Mouse (Mus musculus) liver, embryonic 16.5 days (tissue): Measurements from ENCODE around the gene Dph2. TPM values are rescaled to one million over a fixed set of nuclear protein-coding genes. Genes with fewer than 3 reads are reported as not detected.

ENCODE experiments used
- ATAC-seq: fragments of 200-750 bp; cut with Nextera tagmentation; 2 replicates; pipeline ENCODE4 v1.8.0; 2017; ENCODE audit warnings: low read depth, mild to moderate bottlenecking, moderate number of reproducible peaks, moderate library complexity
- H3K27ac ChIP-seq: fragments of 300-500 bp; sonication (generic); 2 replicates; pipeline ENCODE4 v1.5.1; 2014; ENCODE audit warnings: mild to moderate bottlenecking, low read length
- H3K27me3 ChIP-seq: fragments of 300-500 bp; sonication (generic); 2 replicates; pipeline ENCODE4 v1.6.1; 2014; ENCODE audit warnings: low read depth, low read length, mixed read lengths; ENCODE audit not compliant: control insufficient read depth, insufficient read depth
- H3K36me3 ChIP-seq: fragments of 300-500 bp; sonication (generic); 2 replicates; pipeline ENCODE4 v1.6.1; 2014; ENCODE audit warnings: mild to moderate bottlenecking; ENCODE audit not compliant: control insufficient read depth, insufficient read depth
- H3K4me1 ChIP-seq: fragments of 300-500 bp; sonication (generic); 2 replicates; pipeline ENCODE4 v1.6.1; 2014; ENCODE audit warnings: low read depth, low read length, mixed read lengths; ENCODE audit not compliant: control insufficient read depth
- H3K4me2 ChIP-seq: fragments of 300-500 bp; sonication (generic); 2 replicates; pipeline ENCODE4 v1.6.1; 2014; ENCODE audit warnings: low read depth, low read length, mixed read lengths
- H3K4me3 ChIP-seq: fragments of 300-500 bp; sonication (generic); 2 replicates; pipeline ENCODE4 v1.5.1; 2014; ENCODE audit warnings: low read depth, mild to moderate bottlenecking, low read length
- H3K9ac ChIP-seq: fragments of 300-500 bp; sonication (generic); 2 replicates; pipeline ENCODE4 v1.6.1; 2014; ENCODE audit warnings: low read depth, low read length
- H3K9me3 ChIP-seq: fragments of 300-500 bp; sonication (generic); replicated peaks from 2 replicates; pipeline ENCODE4 v1.6.1; 2016; ENCODE audit warnings: low read length; ENCODE audit not compliant: control insufficient read depth
- WGBS: fragments of 180-500 bp; shearing (Covaris S2); extraction: QIAGEN DNeasy Blood & Tissue Kit; methylation state at CpG from one replicate; pipeline ENCODE4 v1.1.7; 2014; ENCODE audit not compliant: insufficient replicate concordance; 5-methylcytosine and 5-hydroxymethylcytosine counted together
- polyA plus RNA-seq: library from polyadenylated mRNA; unstranded; fragments of >200 nt; fragmentation: Nextera tagmentation; extraction: Ambion mirVana; gene quantifications from 2 replicates; pipeline ENCODE4 v1.2.1, GENCODE M21; 2015

Gene Dph2
- polyA plus RNA-seq, 1 experiment from 2014 or later: 5.8 TPM

DNA sequence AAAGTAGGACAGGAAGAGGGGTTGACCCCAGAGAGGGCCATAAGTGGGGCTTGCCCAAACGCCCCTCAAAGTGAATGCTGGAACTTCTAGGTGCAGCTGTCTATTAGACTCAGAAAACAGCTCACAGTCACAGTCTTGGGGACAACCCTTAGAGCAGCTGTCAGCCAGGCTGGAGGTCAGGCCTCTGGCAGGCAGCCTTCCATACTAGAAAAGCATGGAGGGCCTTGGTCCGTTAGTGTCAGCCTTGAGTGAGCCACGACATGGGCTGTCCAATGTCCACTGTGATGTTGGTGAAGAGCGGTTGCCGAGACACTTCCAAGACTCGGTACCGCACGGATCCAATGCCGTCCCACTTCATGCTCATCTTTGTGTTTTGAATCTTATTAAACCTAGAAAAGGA is 18.2 kb downstream of the Dph2 start:
- no peak for ATAC-seq
- Histone ChIP-seq H3K27ac (no peak overlapping the region), H3K9ac (no peak overlapping the region), H3K27me3 (no peaks in the 10 kb centered on the region; the same call in 1 of the 2 replicates), H3K4me2 (no peak overlapping the region), H3K4me1 (peaks cover 24% of the 10 kb centered on the region), H3K4me3 (no peak overlapping the region), H3K36me3 (peaks cover 11% of the 10 kb centered on the region), H3K9me3 (no peaks in the 10 kb centered on the region)
- 84% methylated on average over 9 of the region's 9 CpGs for WGBS

GRCm38 (mm10) chr4:117872471-117872886 is 19.4 kb downstream of the Dph2 start, which contains the start of gene Ccdc24:
TSS of gene Ccdc24 (minus strand) at chr4:117872557.
- Histone ChIP-seq H3K36me3 (peaks cover 23% of the 10 kb centered on the region), H3K4me2 (peak within 1 kb of the TSS; percentile 46), H3K9ac (0 out of 2 replicates have a peak within 1 kb of the TSS, but pooled peaks have one; percentile 2), H3K4me1 (peaks cover 27% of the 10 kb centered on the region), H3K27me3 (no peaks in the 10 kb centered on the region; the same call in 1 of the 2 replicates), H3K4me3 (peak within 1 kb of the TSS; percentile 4), H3K27ac (peak within 1 kb of the TSS; percentile 13; the same call in 1 of the 2 replicates), H3K9me3 (no peaks in the 10 kb centered on the region)
- peak; percentile 37 for ATAC-seq
- WGBS: 19% methylated on average over 14 of the region's 14 CpGs

DNA sequence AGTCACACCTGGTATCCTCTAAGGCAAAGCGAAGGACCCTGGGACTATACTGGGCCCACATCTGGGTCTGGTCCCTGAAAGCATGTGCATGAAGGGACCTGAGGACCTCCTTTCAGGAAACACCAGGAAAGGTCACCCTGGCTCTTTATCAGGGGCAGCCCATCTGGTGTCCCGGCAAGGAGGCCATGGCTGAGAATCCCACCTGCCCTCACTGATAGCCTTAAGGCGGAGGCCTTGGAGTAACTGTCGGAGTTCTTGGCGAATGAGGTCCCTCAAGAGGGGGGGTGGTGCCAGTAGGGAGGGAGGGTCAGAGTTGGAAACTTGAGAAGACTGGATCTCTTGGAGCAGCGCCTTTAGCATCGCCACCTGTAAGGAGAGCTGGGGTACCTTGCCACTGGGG is 20.0 kb downstream of the Dph2 start:
- Histone ChIP-seq H3K4me2 (no peak overlapping the region), H3K4me3 (no peak overlapping the region), H3K36me3 (peaks cover 30% of the 10 kb centered on the region), H3K27me3 (no peaks in the 10 kb centered on the region; the same call in 1 of the 2 replicates), H3K4me1 (peaks cover 30% of the 10 kb centered on the region), H3K9ac (no peak overlapping the region), H3K9me3 (no peaks in the 10 kb centered on the region), H3K27ac (peak overlapping the region; percentile 13; the same call in 1 of the 2 replicates)
- peak; percentile 35 for ATAC-seq
- WGBS: 55% methylated on average over 7 of the region's 7 CpGs

DNA sequence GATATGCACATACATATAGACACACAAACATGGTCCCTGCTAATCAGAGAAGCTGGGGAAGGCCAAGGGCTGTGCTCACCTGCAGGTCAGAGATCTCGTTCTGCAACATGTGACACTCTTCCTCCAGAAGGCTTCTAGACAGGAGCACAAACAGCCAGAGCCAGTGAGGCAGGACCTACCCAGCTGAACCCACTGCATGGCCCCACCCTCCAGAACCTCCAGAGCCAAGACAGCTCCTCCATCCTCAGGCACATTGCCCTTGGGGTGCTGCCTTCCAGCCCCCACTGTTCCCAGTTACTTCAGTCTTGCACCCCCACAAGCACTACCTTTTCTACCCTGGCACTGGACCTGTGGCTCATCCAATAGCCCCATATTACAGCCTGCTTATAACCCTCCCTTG is 21.4 kb downstream of the Dph2 start:
- 39% methylated on average over 1 of the region's 1 CpGs for WGBS
- 0 out of 2 replicates have a peak, but pooled peaks have one; percentile 14 for ATAC-seq
- Histone ChIP-seq H3K4me2 (no peak overlapping the region), H3K9me3 (no peaks in the 10 kb centered on the region), H3K4me1 (peaks cover 30% of the 10 kb centered on the region), H3K36me3 (peaks cover 42% of the 10 kb centered on the region), H3K27me3 (no peaks in the 10 kb centered on the region; the same call in 1 of the 2 replicates), H3K27ac (peak overlapping the region; percentile 6; the same call in 1 of the 2 replicates), H3K9ac (no peak overlapping the region), H3K4me3 (no peak overlapping the region)

GRCm38 (mm10) chr4:117869317-117869716 is 22.5 kb downstream of the Dph2 start:
- ATAC-seq: no peak
- H3K27me3 ChIP-seq: no peaks in the 10 kb centered on the region; the same call in 1 of the 2 replicates

GRCm38 (mm10) chr4:117867823-117868222 is 24.0 kb downstream of the Dph2 start:
- Histone ChIP-seq H3K4me1 (peaks cover 30% of the 10 kb centered on the region), H3K4me2 (no peak overlapping the region), H3K36me3 (peaks cover 68% of the 10 kb centered on the region), H3K9me3 (no peaks in the 10 kb centered on the region), H3K9ac (no peak overlapping the region), H3K4me3 (no peak overlapping the region), H3K27me3 (no peaks in the 10 kb centered on the region; the same call in 1 of the 2 replicates), H3K27ac (no peak overlapping the region)
- WGBS: 18% methylated on average over 24 of the region's 24 CpGs
- no peak for ATAC-seq

More at GRCm38 (mm10) chr4:117869317-117869716, 22.5 kb downstream of the Dph2 start:
- H3K4me3 ChIP-seq: no peak overlapping the region
- H3K9ac ChIP-seq: no peak overlapping the region
- no peak overlapping the region for H3K4me2 ChIP-seq
- no peak overlapping the region for H3K27ac ChIP-seq
- H3K4me1 ChIP-seq: peaks cover 30% of the 10 kb centered on the region
- WGBS: 82% methylated on average over 9 of the region's 9 CpGs
- H3K9me3 ChIP-seq: no peaks in the 10 kb centered on the region
- peaks cover 53% of the 10 kb centered on the region for H3K36me3 ChIP-seq

DNA sequence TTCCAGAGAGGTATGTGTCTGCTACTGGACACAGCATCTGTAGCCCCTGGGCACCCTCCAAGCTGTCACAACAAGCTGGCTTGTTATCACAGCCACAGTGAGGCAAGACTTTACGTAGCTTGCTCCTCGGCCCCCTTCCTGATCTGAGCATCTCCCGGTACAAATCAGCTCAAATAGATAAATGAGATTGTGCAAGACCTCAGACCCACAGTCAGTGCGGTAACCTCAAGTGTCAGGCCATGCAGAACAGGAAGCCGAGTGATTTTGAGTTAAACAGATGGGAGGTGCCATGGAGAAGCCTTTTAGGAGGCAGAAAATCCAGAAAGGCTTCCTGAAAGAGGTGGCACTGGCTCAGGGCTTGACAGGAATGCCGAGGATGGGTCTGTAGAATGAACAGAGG is 24.8 kb downstream of the Dph2 start:
- Histone ChIP-seq H3K9ac (no peak overlapping the region), H3K4me3 (no peak overlapping the region), H3K4me1 (peaks cover 25% of the 10 kb centered on the region), H3K4me2 (no peak overlapping the region), H3K27me3 (no peaks in the 10 kb centered on the region; the same call in 1 of the 2 replicates), H3K9me3 (no peaks in the 10 kb centered on the region), H3K27ac (no peak overlapping the region), H3K36me3 (peaks cover 76% of the 10 kb centered on the region)
- WGBS: 24% methylated on average over 6 of the region's 6 CpGs
- no peak for ATAC-seq

DNA sequence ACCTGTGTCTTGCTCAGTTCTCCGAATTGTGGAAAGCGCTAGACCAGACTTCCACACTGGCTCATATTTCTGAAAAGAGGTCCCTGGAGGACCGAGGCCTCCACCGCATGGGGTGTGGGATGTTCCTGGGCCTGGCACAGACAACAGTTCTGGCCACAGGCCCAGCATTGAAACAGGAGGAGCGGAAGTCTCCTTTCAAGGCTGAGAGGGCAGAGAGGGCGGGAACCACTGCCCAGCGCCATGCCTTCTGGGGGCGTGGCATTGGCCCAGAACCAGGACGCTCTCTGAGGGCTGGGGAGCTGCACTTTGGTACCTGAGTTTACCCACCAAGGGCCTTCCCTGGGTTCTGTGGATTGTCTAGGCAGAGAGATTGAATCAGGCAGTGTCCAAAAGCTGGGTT is 25.7 kb downstream of the Dph2 start:
- no peaks in the 10 kb centered on the region for H3K9me3 ChIP-seq
- H3K27me3 ChIP-seq: no peaks in the 10 kb centered on the region; the same call in 1 of the 2 replicates
- peaks cover 85% of the 10 kb centered on the region for H3K36me3 ChIP-seq
- H3K9ac ChIP-seq: no peak overlapping the region
- H3K4me2 ChIP-seq: no peak overlapping the region
- H3K27ac ChIP-seq: no peak overlapping the region
- no peak for ATAC-seq
- H3K4me1 ChIP-seq: peaks cover 17% of the 10 kb centered on the region
- 86% methylated on average over 9 of the region's 9 CpGs for WGBS
- no peak overlapping the region for H3K4me3 ChIP-seq

- H3K9me3 ChIP-seq: no peaks in the 10 kb centered on the region
- 57% methylated on average over 4 of the region's 4 CpGs for WGBS
- H3K4me3 ChIP-seq: no peak overlapping the region
- H3K27ac ChIP-seq: no peak overlapping the region
- peaks cover 18% of the 10 kb centered on the region for H3K4me1 ChIP-seq
- peak; percentile 38 for ATAC-seq
- no peaks in the 10 kb centered on the region for H3K27me3 ChIP-seq
- peaks cover 96% of the 10 kb centered on the region for H3K36me3 ChIP-seq
- H3K9ac ChIP-seq: no peak overlapping the region
- no peak overlapping the region for H3K4me2 ChIP-seq
Measured at GRCm38 (mm10) chr4:117862823-117863222, 29.0 kb downstream of the Dph2 start.
